Mouse (Mus musculus) kidney, embryonic 16.5 days (tissue): Measurements from ENCODE around the gene Cenpm. TPM values are rescaled to one million over a fixed set of nuclear protein-coding genes. Genes with fewer than 3 reads are reported as not detected.

Experiments
- ATAC-seq: fragments of 200-750 bp; cut with Nextera tagmentation; 2 replicates; pipeline ENCODE4 v1.8.0; 2017; ENCODE audit warnings: moderate TSS enrichment; ENCODE audit not compliant: low FRiP score, low TSS enrichment
- H3K27ac ChIP-seq: fragments of 300-500 bp; sonication (generic); 2 replicates; pipeline ENCODE4 v1.5.1; 2014; ENCODE audit warnings: low read length
- H3K27me3 ChIP-seq: fragments of 300-500 bp; sonication (generic); 2 replicates; pipeline ENCODE4 v1.6.1; 2014; ENCODE audit warnings: low read length, control low read depth, mixed read lengths; ENCODE audit not compliant: insufficient read depth
- H3K36me3 ChIP-seq: fragments of 300-500 bp; sonication (generic); 2 replicates; pipeline ENCODE4 v1.6.1; 2014; ENCODE audit warnings: low read length, control low read depth, mixed read lengths; ENCODE audit not compliant: insufficient read depth
- H3K4me1 ChIP-seq: fragments of 300-500 bp; sonication (generic); 2 replicates; pipeline ENCODE4 v1.6.1; 2014; ENCODE audit warnings: low read length, control low read depth, mixed read lengths; ENCODE audit not compliant: insufficient read depth
- H3K4me2 ChIP-seq: fragments of 300-500 bp; sonication (generic); replicated peaks from 2 replicates; pipeline ENCODE4 v1.6.1; 2014; ENCODE audit warnings: low read depth, low read length
- H3K4me3 ChIP-seq: fragments of 300-500 bp; sonication (generic); 2 replicates; pipeline ENCODE4 v1.5.1; 2014; ENCODE audit warnings: mild to moderate bottlenecking, low read length
- H3K9ac ChIP-seq: fragments of 300-500 bp; sonication (generic); replicated peaks from 2 replicates; pipeline ENCODE4 v1.6.1; 2014; ENCODE audit warnings: low read length
- H3K9me3 ChIP-seq: fragments of 300-500 bp; sonication (generic); 2 replicates; pipeline ENCODE4 v1.6.1; 2016; ENCODE audit warnings: low read length, control low read depth
- WGBS: fragments of 180-500 bp; shearing (Covaris S2); extraction: QIAGEN DNeasy Blood & Tissue Kit; methylation state at CpG from one replicate; pipeline ENCODE4 v1.1.7; 2014; 5-methylcytosine and 5-hydroxymethylcytosine counted together
- polyA plus RNA-seq: library from polyadenylated mRNA; unstranded; fragments of >200 nt; fragmentation: Nextera tagmentation; extraction: Ambion mirVana; gene quantifications from 2 replicates; pipeline ENCODE4 v1.2.1, GENCODE M21; 2015

The Cenpm gene
- 65.9 and 71.2 TPM in 2 replicates for polyA plus RNA-seq

GRCm38 (mm10) chr15:82244115-82244804, at the start of gene Cenpm:
Gene Cenpm, minus strand, starts transcription at chr15:82244748.
- no peaks in the 10 kb centered on the region for H3K36me3 ChIP-seq
- under 1% methylated on average over 63 of the region's 65 CpGs for WGBS

GRCm38 (mm10) chr15:82294059-82294458, 49.5 kb upstream of the Cenpm start:
- 46% methylated on average over 8 of the region's 8 CpGs for WGBS
- Histone ChIP-seq H3K9ac (0 out of 2 replicates have a peak overlapping the region, but pooled peaks have one; percentile 23), H3K27ac (no peak overlapping the region), H3K36me3 (no peaks in the 10 kb centered on the region), H3K4me2 (no peak overlapping the region), H3K4me1 (peaks cover 17% of the 10 kb centered on the region), H3K4me3 (no peak overlapping the region), H3K27me3 (no peaks in the 10 kb centered on the region), H3K9me3 (no peaks in the 10 kb centered on the region)
- no peak for ATAC-seq

More at GRCm38 (mm10) chr15:82244115-82244804, at the start of gene Cenpm:
- Histone ChIP-seq H3K27me3 (no peaks in the 10 kb centered on the region), H3K9me3 (no peaks in the 10 kb centered on the region), H3K4me1 (peaks cover 11% of the 10 kb centered on the region), H3K4me3 (peak within 1 kb of the TSS; percentile 89), H3K27ac (peak within 1 kb of the TSS; percentile 91), H3K9ac (peak within 1 kb of the TSS; percentile 79), H3K4me2 (peak within 1 kb of the TSS; percentile 97)
- peak; percentile 98 for ATAC-seq

- H3K27ac ChIP-seq: no peak overlapping the region
- no peaks in the 10 kb centered on the region for H3K36me3 ChIP-seq
- no peak overlapping the region for H3K4me3 ChIP-seq
- H3K4me2 ChIP-seq: peak overlapping the region; percentile 38
- WGBS: 5% methylated on average over 7 of the region's 7 CpGs
- H3K9me3 ChIP-seq: no peaks in the 10 kb centered on the region
- ATAC-seq: peak; percentile 84
- H3K9ac ChIP-seq: no peak overlapping the region
- peaks cover 17% of the 10 kb centered on the region for H3K4me1 ChIP-seq
- H3K27me3 ChIP-seq: no peaks in the 10 kb centered on the region
These were observed 48.7 kb upstream of the Cenpm start for GRCm38 (mm10) chr15:82293271-82293711.

GRCm38 (mm10) chr15:82292851-82293250, 48.3 kb upstream of the Cenpm start:
- Histone ChIP-seq H3K27me3 (no peaks in the 10 kb centered on the region), H3K9ac (no peak overlapping the region), H3K4me3 (no peak overlapping the region), H3K4me2 (peak overlapping the region; percentile 38), H3K9me3 (no peaks in the 10 kb centered on the region), H3K36me3 (no peaks in the 10 kb centered on the region), H3K4me1 (peaks cover 17% of the 10 kb centered on the region), H3K27ac (no peak overlapping the region)
- ATAC-seq: peak; percentile 25
- 19% methylated on average over 5 of the region's 5 CpGs for WGBS

GRCm38 (mm10) chr15:82290252-82290651, 45.7 kb upstream of the Cenpm start:
- no peak for ATAC-seq
- no peaks in the 10 kb centered on the region for H3K27me3 ChIP-seq
- no peak overlapping the region for H3K4me2 ChIP-seq
- no peak overlapping the region for H3K27ac ChIP-seq
- H3K4me3 ChIP-seq: no peak overlapping the region
- peaks cover 17% of the 10 kb centered on the region for H3K4me1 ChIP-seq
- no peaks in the 10 kb centered on the region for H3K9me3 ChIP-seq
- H3K9ac ChIP-seq: no peak overlapping the region
- WGBS: 70% methylated on average over 7 of the region's 7 CpGs
- no peaks in the 10 kb centered on the region for H3K36me3 ChIP-seq

- Histone ChIP-seq H3K9ac (no peak overlapping the region), H3K27ac (no peak overlapping the region), H3K4me1 (no peaks in the 10 kb centered on the region), H3K9me3 (no peaks in the 10 kb centered on the region), H3K4me2 (no peak overlapping the region), H3K36me3 (no peaks in the 10 kb centered on the region), H3K4me3 (no peak overlapping the region), H3K27me3 (no peaks in the 10 kb centered on the region)
- no peak for ATAC-seq
- 66% methylated on average over 12 of the region's 12 CpGs for WGBS
These were observed 41.6 kb upstream of the Cenpm start for GRCm38 (mm10) chr15:82286157-82286556.

GRCm38 (mm10) chr15:82280638-82281037, 36.1 kb upstream of the Cenpm start:
- Histone ChIP-seq H3K9me3 (no peaks in the 10 kb centered on the region), H3K9ac (no peak overlapping the region), H3K4me1 (peaks cover 6% of the 10 kb centered on the region), H3K27ac (no peak overlapping the region), H3K27me3 (peaks cover 8% of the 10 kb centered on the region; the same call in 1 of the 2 replicates), H3K36me3 (no peaks in the 10 kb centered on the region), H3K4me3 (no peak overlapping the region), H3K4me2 (no peak overlapping the region)
- no peak for ATAC-seq
- WGBS: 86% methylated on average over 4 of the region's 4 CpGs

GRCm38 (mm10) chr15:82277591-82277990, 33.0 kb upstream of the Cenpm start:
- no peak for ATAC-seq
- H3K27me3 ChIP-seq: peaks cover 33% of the 10 kb centered on the region
- H3K4me1 ChIP-seq: peaks cover 16% of the 10 kb centered on the region
- H3K36me3 ChIP-seq: no peaks in the 10 kb centered on the region
- no peak overlapping the region for H3K4me2 ChIP-seq
- H3K9ac ChIP-seq: no peak overlapping the region
- 73% methylated on average over 5 of the region's 5 CpGs for WGBS
- H3K9me3 ChIP-seq: no peaks in the 10 kb centered on the region
- H3K27ac ChIP-seq: no peak overlapping the region
- H3K4me3 ChIP-seq: no peak overlapping the region

- Histone ChIP-seq H3K4me1 (peaks cover 16% of the 10 kb centered on the region), H3K36me3 (no peaks in the 10 kb centered on the region), H3K4me3 (peak overlapping the region; percentile 63), H3K4me2 (peak overlapping the region; percentile 98), H3K27ac (no peak overlapping the region), H3K9me3 (no peaks in the 10 kb centered on the region), H3K9ac (peak overlapping the region; percentile 72), H3K27me3 (peaks cover 45% of the 10 kb centered on the region)
- WGBS: under 1% methylated on average over 67 of the region's 86 CpGs
- ATAC-seq: peak; percentile 66
These were observed 30.7 kb upstream of the Cenpm start for GRCm38 (mm10) chr15:82274927-82275901.
